Mouse (Mus musculus) fibroblast of lung, adult 2 months (primary cell): ENCODE results near the gene 1700102P08Rik.
A peak's percentile ranks its signal among the peaks of the same experiment; 100 is the strongest.

ENCODE experiments used
- DNase-seq: peaks from one replicate; pipeline ENCODE4 v3.0.0-alpha.2; 2011; ENCODE audit warnings: low read depth

Gene 1700102P08Rik

DNA sequence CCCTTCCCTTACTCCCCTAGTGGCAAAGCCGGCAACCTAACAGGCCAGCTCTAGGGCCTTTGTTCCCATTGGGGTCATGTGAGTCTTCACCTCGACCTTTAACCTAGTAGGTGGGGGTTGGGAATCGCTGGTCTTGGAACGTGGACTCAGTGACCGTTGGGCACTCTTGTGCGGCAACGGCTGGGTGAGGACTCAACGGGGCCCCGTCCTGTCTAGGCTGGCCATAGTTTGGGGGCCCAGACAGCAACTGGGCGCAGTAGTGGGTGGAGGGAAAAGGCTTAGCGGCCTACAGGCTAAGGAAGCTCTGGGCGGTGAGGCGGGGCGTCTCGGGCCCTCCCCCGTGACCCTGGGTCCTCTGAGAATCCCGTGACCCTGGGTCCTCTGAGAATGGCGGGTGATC lies at the start of gene 1700102P08Rik:
TSS of gene 1700102P08Rik (plus strand) at position 130 of the 400 bp plus-strand sequence.
- no peak for DNase-seq

DNA sequence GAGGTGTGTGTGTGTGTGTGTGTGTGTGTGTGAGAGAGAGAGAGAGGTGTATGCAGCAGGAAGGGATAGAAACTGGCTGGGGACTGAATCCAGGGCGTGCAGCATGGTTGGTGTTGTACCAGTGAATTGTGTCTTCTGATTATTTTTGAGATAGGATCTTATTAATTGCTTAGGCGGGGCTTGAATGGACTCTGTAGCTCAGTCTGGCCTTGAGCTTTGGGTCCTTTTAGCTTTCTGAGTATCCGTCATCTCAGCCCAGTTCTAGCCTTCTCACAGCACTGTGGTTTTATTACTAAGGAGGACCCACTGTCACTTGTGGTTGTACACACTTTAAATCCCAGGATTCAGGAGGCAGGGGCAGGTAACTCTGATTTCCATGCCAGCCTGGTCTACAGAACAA lies 49.3 kb upstream of the 1700102P08Rik start:
- DNase-seq: no peak

- DNase-seq: no peak
Measured at GRCm38 (mm10) chr9:108343835-108344234, 48.8 kb upstream of the 1700102P08Rik start.

GRCm38 (mm10) chr9:108344471-108344870 lies 48.1 kb upstream of the 1700102P08Rik start:
- DNase-seq: no peak

DNA sequence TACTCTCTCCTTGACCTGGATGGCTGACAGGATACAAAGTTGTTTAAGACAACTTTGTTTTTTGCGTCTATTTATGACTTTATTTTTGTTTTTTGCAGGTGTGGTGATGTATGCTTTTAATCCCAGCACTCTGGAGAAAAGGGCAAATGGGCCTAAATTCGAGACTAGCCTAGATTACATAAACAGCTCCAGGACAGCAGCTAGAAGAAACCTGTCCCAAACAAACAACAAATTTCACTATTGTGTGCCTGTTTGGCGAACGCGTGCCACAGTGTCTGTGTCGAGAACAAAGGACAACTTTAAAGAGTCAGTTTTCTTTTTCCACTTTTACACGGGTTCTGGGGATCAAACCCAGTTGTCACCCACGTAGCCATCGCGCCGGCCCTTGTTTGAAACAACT lies 45.6 kb upstream of the 1700102P08Rik start:
- DNase-seq: peak; percentile 13

DNA sequence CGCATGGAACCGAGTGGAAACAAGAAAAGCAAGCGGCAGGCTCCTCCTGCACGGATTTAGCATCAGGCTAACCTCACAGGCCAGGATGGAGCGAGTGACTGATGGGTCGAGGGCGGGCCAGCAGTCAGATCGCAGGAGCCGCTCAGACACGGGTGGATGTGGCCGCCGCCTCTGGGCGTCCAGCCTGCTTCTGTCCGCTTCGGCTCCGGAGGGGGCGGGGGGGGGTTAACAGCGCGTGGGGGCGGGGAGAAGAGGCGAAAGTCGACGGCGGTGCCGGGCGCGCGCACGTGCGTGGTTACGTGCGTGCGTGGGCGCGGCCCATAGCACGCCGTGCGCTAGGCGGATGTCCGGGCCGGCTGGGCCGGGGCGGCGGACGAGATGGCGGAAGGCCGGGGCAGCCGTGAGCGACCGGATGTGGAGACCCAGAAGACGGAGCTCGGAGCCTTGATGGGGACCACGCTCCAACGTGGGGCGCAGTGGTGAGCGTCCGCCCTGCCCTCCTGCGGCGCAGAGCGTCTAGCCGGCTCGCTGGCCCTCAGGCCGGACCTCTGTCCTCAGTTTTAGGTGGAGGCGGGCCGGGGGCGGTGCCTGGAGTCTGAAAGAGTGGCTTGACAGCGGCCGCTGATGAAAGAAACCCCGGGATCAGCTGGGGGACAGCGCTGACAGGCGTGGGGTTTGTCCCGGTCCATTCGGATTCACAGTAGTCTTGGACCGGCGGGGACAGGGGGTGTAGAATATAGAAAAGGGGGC lies 44.9 kb upstream of the 1700102P08Rik start, which contains the start of gene Usp4:
TSS of gene Usp4 (plus strand) at position 314 of the 750 bp plus-strand sequence.
- DNase-seq: peak; percentile 72

DNA sequence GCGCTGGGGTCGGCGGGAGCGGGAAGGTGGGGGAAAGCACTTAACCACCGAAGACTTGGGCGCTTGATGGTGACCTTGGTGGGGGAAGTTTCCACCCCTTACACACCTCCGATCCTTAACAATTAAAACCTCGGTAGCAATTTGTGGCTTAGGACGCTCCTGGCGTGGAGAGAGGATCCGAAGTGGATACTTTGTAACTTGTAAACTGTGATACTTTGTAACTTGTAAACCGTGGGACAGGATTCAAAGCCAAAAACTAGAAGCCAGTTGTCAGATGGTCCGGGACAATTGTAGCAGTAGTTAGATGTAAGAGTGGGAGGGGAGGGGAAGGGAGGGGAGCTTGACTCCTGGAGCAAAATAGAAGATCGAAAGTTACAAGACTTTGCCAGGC lies 44.3 kb upstream of the 1700102P08Rik start:
- no peak for DNase-seq

DNA sequence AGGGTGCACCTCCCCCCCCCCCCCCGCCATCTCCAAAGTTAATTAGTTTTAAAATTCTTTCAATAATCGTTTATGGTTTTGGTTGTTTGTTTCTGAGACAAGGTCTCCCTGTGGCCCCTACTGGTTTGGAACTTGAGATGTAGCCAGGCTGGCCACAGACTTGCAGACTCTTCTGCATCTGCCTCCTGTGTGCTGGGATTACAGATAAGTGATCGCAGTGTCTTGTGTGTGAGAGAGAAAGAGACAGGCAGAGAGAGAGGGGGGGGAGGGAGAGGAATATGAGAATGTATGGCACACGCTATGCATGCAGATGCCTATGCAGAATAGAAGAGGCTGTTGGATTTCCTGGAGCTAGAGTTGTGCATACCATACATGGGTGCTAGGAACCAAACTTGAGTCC lies 42.9 kb upstream of the 1700102P08Rik start:
- DNase-seq: no peak

DNA sequence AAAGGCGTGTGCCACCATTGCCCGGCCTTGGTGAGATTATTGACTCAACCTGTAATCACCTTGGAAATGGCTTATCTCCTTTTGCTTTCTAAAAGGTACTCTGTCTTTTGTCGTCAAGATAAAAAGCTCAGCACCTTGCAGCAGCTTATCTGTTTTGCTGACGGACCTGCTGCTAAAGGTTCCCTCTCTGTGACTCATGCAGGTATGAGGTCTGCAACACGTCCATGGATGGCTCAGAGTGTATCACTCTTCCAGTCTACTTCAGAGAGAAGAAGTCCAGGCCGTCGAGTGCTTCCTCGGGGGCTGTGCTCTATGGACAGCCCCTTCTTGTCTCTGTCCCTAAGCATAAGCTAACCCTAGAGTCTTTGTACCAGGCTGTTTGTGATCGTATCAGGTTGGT lies 14.4 kb upstream of the 1700102P08Rik start:
- no peak for DNase-seq

GRCm38 (mm10) chr9:108378736-108379135 lies 13.9 kb upstream of the 1700102P08Rik start:
- DNase-seq: no peak

GRCm38 (mm10) chr9:108379294-108379693 lies 13.3 kb upstream of the 1700102P08Rik start:
- no peak for DNase-seq

GRCm38 (mm10) chr9:108381382-108381781 lies 11.2 kb upstream of the 1700102P08Rik start:
- no peak for DNase-seq

- DNase-seq: no peak
Measured at GRCm38 (mm10) chr9:108385006-108385405, 7.6 kb upstream of the 1700102P08Rik start.

DNA sequence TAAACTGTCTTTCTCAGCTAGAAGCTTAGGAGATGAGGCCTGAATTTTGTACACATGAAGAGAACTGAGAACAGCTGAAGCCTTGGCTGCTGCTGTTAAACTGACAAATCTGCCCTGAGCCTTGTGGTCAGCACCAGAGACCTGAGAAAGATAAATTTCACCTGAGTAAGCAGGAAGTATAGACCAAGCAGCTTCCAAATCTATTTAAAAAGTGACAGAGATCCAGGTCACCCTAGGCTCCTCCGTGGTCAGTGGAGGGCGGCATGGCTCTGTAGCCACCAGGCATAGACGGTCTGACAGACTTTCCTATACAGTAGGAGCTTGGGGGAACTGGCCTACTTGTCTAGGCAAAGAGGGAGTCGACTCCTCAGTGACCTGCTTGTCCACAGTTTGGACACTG lies 5.8 kb upstream of the 1700102P08Rik start:
- DNase-seq: no peak

DNA sequence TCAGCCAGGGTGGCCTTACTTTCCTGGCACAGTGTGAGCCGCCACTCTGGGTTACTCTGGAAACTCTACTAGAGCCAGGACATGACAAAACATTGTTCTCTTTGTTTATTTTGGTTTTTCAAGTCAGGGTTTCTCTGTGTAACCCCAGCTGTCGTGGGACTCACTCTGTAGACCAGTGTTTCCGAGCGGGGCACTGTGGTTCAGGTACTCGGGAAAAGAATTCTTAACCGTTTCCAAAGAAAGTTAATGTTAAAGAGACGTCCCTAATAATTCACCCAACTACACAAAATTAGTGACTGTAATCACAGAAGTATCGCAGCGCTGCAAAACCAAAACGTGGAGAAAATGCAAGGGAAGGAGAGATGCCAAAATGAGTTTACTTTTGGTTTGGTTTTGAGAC lies 4.0 kb upstream of the 1700102P08Rik start:
- no peak for DNase-seq

DNA sequence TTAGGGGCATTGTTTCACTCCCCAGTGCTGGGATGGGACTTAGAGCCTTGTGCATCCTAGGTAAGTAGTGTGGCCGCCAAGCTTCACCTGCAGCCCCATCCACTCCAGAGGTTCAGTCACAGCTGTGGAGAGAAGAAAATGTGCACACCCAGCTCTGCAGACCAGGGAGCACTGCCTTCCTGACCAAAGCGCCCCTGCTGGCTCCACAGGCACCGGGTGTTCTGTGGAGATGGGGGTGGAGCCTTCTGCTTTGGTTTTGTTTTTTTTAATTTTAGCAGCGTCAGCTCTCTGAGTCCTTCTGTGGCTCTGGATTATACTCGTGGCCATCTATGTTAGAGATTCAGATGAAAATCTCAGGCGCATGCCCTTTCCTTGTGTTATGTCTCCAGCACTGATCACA lies 3.4 kb upstream of the 1700102P08Rik start:
- no peak for DNase-seq

DNA sequence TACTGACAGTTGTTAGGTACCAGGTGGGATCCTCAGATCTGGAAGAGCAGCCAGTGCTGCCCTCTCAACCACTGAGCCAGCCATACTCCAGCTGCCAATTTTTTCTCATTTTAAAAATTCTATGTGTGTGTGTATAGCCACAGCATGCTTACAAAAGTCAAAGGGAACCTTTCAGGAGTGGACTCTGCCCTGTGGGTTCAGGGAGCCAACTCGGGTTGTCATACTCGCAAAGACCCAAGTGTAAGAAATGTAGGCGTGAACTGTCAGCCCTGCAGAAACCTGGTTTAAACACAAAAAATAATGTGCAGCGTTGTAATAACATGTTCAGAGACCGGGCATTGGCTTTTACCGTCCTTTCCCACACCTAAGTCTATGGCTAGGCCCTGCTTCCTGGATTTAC lies 1.6 kb downstream of the 1700102P08Rik start:
- no peak for DNase-seq

DNA sequence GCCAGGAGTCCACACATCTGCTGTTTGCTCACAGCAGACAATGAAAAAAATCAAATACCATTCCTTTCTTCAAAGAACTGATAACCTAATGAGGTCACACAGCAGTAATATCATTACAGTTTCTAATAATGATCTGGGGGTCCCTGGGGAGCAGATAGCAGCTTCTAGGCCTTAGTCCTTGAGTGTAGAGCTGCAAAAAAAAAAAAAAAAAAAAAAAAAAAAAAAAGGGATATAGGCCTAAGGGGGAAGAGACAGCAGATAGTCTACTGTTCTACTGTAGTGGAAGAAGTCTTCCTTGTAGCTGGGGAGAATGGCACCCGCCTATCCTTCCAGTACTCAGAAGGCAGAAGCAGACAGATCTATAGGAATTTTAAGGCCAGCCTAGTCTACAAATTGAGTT lies 2.8 kb downstream of the 1700102P08Rik start:
- DNase-seq: no peak

DNA sequence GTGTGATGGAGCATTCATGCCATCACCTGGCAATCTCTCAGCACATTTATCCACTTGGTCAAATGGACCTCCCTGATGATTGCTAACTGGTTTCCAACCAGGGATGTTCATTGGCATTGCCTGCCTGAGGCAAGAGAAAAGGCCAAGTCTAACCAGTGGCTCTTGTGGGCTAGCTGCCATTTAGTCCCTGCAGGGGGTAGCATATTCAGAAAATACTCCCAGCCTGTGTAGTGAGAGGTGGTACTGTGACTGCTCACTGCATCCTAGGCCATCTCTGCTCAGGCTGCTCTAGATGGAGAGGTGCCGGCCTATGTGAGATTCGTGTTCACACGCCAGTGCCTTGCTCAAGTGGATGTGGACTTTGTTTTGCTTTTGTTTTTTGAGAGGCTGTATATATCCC lies 5.7 kb downstream of the 1700102P08Rik start:
- no peak for DNase-seq

DNA sequence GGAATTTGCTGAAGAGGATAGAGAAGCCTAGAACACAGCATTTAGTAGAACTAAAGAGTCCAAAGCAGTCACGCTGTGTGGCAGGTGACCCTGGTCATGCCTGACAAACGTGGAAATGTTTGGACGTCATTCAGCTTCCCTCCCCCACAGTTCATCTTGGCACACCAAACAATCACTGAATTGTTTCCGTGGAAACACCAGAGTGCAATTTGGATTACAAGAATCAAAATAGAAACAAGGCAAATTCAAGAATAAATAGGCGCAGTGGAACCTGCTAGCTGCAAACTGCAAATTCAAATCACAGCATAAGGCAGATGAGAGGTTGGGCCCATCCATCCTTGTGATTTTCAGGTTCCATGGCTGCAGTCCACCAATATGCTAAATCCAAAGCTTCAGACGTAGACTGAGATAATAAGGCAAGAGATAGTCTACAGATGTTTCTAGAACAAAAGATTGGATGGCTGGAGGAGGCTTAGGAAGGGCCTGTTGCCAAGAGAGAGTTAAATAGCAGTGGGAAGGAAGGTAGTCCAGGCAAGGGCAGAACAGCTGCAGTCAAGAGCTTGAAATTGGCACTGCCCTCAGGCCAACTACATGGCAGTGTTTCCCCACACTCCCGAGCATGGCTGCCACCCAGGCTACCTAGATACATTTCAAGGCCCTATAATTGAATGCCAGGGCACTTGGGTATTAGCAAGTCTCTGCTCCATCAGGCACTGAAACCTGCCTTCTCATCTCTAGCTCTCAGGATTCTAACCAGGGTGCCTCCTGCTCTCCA lies 8.8 kb downstream of the 1700102P08Rik start:
- DNase-seq: peak; percentile 36

DNA sequence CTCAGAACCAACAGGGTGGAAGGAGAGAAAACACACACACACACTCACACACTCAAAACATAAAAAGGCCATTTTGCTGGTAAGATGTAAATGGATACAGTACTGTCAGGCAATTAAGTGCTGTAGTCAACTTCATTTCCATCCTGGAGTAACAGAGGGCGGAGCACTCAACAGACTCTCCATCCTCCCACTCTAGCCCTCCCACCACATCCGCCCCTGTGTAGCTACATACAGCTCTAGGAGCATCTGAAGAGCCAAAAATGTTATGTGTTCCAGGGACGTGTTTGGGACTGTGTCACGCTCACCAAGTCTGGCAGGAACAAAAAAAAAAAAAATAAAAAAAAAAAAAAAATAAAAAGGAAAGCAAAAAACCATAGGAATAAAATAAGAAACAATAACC lies 10.5 kb downstream of the 1700102P08Rik start:
- no peak for DNase-seq

DNA sequence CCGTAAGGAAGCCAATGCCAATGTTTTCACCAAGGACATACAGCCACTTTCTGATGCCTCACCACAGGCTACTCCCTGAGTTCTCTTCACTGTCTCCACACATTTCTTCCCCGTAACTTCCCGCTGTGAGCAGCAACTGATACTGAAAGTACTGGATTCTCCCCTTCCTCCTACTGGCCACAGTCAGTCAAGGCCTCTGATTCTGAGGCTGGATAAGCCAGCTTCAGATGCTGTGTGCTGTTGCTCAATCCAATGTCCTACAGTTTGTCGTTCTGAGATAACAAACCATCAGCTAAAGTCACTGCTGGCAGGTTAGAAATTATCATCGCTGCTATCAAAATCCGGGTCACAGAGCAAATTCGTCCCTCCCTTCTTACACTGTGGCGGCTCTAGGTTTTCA lies 11.8 kb downstream of the 1700102P08Rik start:
- no peak for DNase-seq

DNA sequence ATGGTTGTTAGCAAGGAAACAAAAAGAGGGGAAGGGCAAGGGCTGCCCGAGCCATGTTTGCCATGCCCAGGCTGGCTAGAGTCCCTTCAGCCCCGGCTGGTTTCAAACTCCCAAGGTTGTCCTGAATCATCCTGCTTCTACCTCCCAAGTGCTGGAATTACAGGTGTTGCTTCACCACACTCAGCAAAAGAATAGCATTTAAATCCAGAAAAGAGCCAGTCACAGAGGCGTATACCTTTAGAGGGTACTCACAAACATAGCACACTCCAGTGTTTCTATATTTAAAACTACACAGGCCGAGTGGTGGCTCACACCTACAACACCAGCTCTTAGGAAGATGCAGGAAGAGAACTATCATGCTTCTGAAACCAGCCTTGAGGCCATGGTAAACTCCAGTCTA lies 16.9 kb downstream of the 1700102P08Rik start:
- no peak for DNase-seq
